Mouse (Mus musculus) kidney, adult 18-20 months (tissue): ENCODE measurements around the gene BC030867.
A peak's percentile ranks its signal among the peaks of the same experiment; 100 is the strongest.

Source experiments
- DNase-seq: peaks from one replicate; pipeline ENCODE4 v3.0.0; 2021

The BC030867 gene

GRCm38 (mm10) chr11:102221954-102222351 is 26.7 kb upstream of the BC030867 start:
- DNase-seq: peak; percentile 51

GRCm38 (mm10) chr11:102223166-102223565 is 25.5 kb upstream of the BC030867 start:
- DNase-seq: peak; percentile 58

GRCm38 (mm10) chr11:102224686-102225085 is 24.0 kb upstream of the BC030867 start:
- no peak for DNase-seq

- DNase-seq: no peak
Observed at GRCm38 (mm10) chr11:102225221-102225620, 23.5 kb upstream of the BC030867 start.

GRCm38 (mm10) chr11:102226067-102226978 is 22.4 kb upstream of the BC030867 start:
- no peak for DNase-seq

GRCm38 (mm10) chr11:102227270-102228190 is 21.2 kb upstream of the BC030867 start:
- DNase-seq: no peak

- DNase-seq: no peak
Observed at GRCm38 (mm10) chr11:102228191-102228545, 20.5 kb upstream of the BC030867 start.

GRCm38 (mm10) chr11:102228646-102229268 is 19.9 kb upstream of the BC030867 start:
- DNase-seq: no peak

- peak; percentile 39 for DNase-seq
Observed at GRCm38 (mm10) chr11:102229331-102229953, 19.2 kb upstream of the BC030867 start.

- peak; percentile 99 for DNase-seq
Observed at GRCm38 (mm10) chr11:102230006-102230741, 18.5 kb upstream of the BC030867 start, which contains the start of gene Hdac5. Hdac5 (minus strand) TSS chr11:102230166.

- no peak for DNase-seq
Observed at GRCm38 (mm10) chr11:102236022-102236421, 12.7 kb upstream of the BC030867 start.

- DNase-seq: no peak
Observed at GRCm38 (mm10) chr11:102240636-102241035, 8.0 kb upstream of the BC030867 start.

- no peak for DNase-seq
Observed at GRCm38 (mm10) chr11:102241246-102241645, 7.4 kb upstream of the BC030867 start.

- no peak for DNase-seq
Observed at GRCm38 (mm10) chr11:102241874-102242273, 6.8 kb upstream of the BC030867 start.

GRCm38 (mm10) chr11:102244926-102245449 is 3.7 kb upstream of the BC030867 start:
- DNase-seq: no peak

- DNase-seq: no peak
Observed at GRCm38 (mm10) chr11:102245581-102246272, 3.0 kb upstream of the BC030867 start.

- DNase-seq: no peak
Observed at GRCm38 (mm10) chr11:102246273-102246635, 2.4 kb upstream of the BC030867 start.

- DNase-seq: no peak
Observed at GRCm38 (mm10) chr11:102246871-102247270, 1.8 kb upstream of the BC030867 start.

- no peak for DNase-seq
Observed at GRCm38 (mm10) chr11:102249351-102250090, 839 bp downstream of the BC030867 start.

- no peak for DNase-seq
Observed at GRCm38 (mm10) chr11:102257514-102257913, 8.8 kb downstream of the BC030867 start.
